Comparison of ENCODE assay signal across 8 mouse cellular contexts in the genomic region with DNA sequence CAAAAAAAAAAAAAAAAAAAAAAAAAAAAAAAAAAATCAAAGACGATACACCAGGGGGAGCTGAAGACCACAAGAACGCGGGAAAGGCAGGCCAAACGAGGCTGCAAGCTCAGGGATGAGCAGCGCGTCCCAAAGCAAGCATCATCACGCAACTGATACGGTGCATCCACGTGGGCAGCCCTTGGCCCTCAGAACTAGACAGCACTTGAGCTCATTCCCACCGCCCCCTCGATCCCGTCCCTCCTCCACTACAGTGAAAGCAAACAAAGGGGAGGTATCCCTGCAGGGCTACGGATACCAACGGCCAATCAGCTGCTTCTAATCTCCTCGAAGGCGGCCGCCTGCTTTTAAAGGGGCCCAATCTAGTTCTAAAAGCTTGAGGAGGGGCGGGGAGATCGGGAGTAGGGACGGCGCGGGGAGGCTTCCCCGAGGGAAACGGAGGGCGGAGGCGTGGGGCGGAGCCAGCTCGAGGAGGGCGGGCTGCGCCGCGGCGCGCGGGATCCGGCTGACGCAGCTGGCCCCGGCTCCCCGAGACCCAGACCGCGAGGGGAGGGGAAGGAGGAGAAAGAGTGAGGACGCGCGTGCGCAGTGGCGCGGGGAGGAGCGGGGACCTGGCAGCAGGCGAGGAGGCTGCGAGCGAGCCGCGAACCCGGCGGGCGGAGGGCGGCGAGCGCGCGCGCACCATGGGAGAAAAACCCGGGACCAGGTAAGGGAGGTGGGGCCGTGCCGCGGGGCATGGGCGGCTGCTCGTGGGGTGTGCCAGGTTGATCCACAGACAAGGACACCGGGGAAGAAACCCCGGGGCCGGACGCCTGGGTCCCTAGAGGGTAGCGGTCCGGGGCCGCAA. TPM values are rescaled to one million over a fixed set of nuclear protein-coding genes. Genes with fewer than 3 reads are reported as not detected.
DNase-seq lines count a peak whose midpoint lies in the region; ATAC-seq and TF ChIP-seq lines count a peak whose summit lies in the region.

A gene (plus strand): TSS at position 588 of the 847 bp plus-strand sequence.

- H3K79me2 ChIP-seq in C2C12 (ENCODE audit: control insufficient read depth, insufficient read depth) (peaks cover 24% of the 10 kb centered on the region), myocyte (ENCODE audit: control insufficient read depth, insufficient read depth) (peaks cover 13% of the 10 kb centered on the region)
- H3K79me2 ChIP-seq in liver, adult 2 months (ENCODE audit: control insufficient read depth, insufficient read depth, low read length), result 0 out of 2 replicates have a peak, but pooled peaks cover 6% of the 10 kb centered on the region

- H3K79me3 ChIP-seq in C2C12 (ENCODE audit: low read depth), result peaks cover 13% of the 10 kb centered on the region

- peak within 1 kb of the TSS; percentile 87 for H3K9ac ChIP-seq in heart, embryonic 11.5 days (ENCODE audit: low read depth, low read length)
- peak within 1 kb of the TSS; percentile 83 for H3K9ac ChIP-seq in kidney, embryonic 16.5 days (replicated peaks; ENCODE audit: low read length)
- H3K9ac ChIP-seq in liver, adult 2 months (ENCODE audit: low read depth, low read length), result peak within 1 kb of the TSS; percentile 87

- WGBS in heart, embryonic 11.5 days (ENCODE audit: insufficient replicate concordance), result under 1% methylated on average over 73 of the region's 75 CpGs
- under 1% methylated on average over 72 of the region's 75 CpGs for WGBS in kidney, embryonic 16.5 days
- WGBS in liver, adult 2 months, result under 1% methylated on average over 75 of the region's 75 CpGs

- H3ac ChIP-seq in C2C12 (ENCODE audit: control insufficient read depth, insufficient read length, low read depth) (peak within 1 kb of the TSS; percentile 69), myocyte (ENCODE audit: control insufficient read depth, insufficient read length) (peak within 1 kb of the TSS; percentile 54)

- DNase-seq in brain, embryonic 14.5 days (ENCODE audit: low read depth), result peak; percentile 99
- DNase-seq in liver, adult 2 months (ENCODE audit: extremely low read depth, low read depth, low spot score), result peak; percentile 96
- peak; percentile 96 for DNase-seq in splenic B cell, adult 2 months (ENCODE audit: low read depth, low spot score)

- H3K4me3 ChIP-seq in C2C12 (ENCODE audit: insufficient read depth, poor library complexity, severe bottlenecking) (peak within 1 kb of the TSS; percentile 79), myocyte (peak within 1 kb of the TSS; percentile 45)
- peak within 1 kb of the TSS; percentile 80 for H3K4me3 ChIP-seq in erythroblast, embryonic 14.5 days (replicated peaks)
- H3K4me3 ChIP-seq in heart, embryonic 11.5 days (ENCODE audit: low read depth, low read length), result peak within 1 kb of the TSS; percentile 83
- H3K4me3 ChIP-seq in kidney, embryonic 16.5 days (ENCODE audit: low read length), result peak within 1 kb of the TSS; percentile 80
- H3K4me3 ChIP-seq in liver, adult 2 months (ENCODE audit: insufficient read depth, low read depth, low read length), result peak within 1 kb of the TSS; percentile 82

- TF ChIP-seq CTCF in C2C12 (IDR thresholded peaks at IDR 0.05; ENCODE audit: control insufficient read depth, insufficient read depth, insufficient read length), result peak; percentile 36
- peak; percentile 55 for TF ChIP-seq CTCF in brain, embryonic 14.5 days (IDR thresholded peaks at IDR 0.05; ENCODE audit: borderline replicate concordance, extremely low read depth, insufficient read depth, insufficient read length)
- peak; percentile 78 for TF ChIP-seq CTCF in liver, adult 2 months (IDR thresholded peaks at IDR 0.05; ENCODE audit: low read depth, low read length)

- no peaks in the 10 kb centered on the region for H3K9me3 ChIP-seq in erythroblast, embryonic 14.5 days (ENCODE audit: control insufficient read depth, low read length)
- H3K9me3 ChIP-seq in heart, embryonic 11.5 days (replicated peaks; ENCODE audit: control insufficient read depth, low read length), result no peaks in the 10 kb centered on the region
- H3K9me3 ChIP-seq in kidney, embryonic 16.5 days (ENCODE audit: low read length), result no peaks in the 10 kb centered on the region

- peak; percentile 93 for ATAC-seq in heart, embryonic 11.5 days (replicated peaks; ENCODE audit: insufficient number of reproducible peaks, low FRiP score, low TSS enrichment)
- ATAC-seq in kidney, embryonic 16.5 days (ENCODE audit: low FRiP score, low TSS enrichment), result peak; percentile 97

- H3K4me2 ChIP-seq in heart, embryonic 11.5 days, result peak within 1 kb of the TSS; percentile 93
- H3K4me2 ChIP-seq in kidney, embryonic 16.5 days (replicated peaks; ENCODE audit: low read depth, low read length), result peak within 1 kb of the TSS; percentile 65
- peak within 1 kb of the TSS; percentile 78 for H3K4me2 ChIP-seq in myocyte (ENCODE audit: low read depth)

- peaks cover 18% of the 10 kb centered on the region for H3K36me3 ChIP-seq in C2C12 (ENCODE audit: control insufficient read depth, insufficient read depth)
- H3K36me3 ChIP-seq in erythroblast, embryonic 14.5 days (ENCODE audit: control insufficient read depth), result peaks cover 13% of the 10 kb centered on the region
- H3K36me3 ChIP-seq in heart, embryonic 11.5 days (ENCODE audit: control insufficient read depth, insufficient read depth, low read length), result no peaks in the 10 kb centered on the region
- peaks cover 9% of the 10 kb centered on the region; the same call in 1 of the 2 replicates for H3K36me3 ChIP-seq in kidney, embryonic 16.5 days (ENCODE audit: insufficient read depth, low read length)
- peaks cover 1% of the 10 kb centered on the region for H3K36me3 ChIP-seq in liver, adult 2 months (ENCODE audit: control insufficient read depth, insufficient read depth, low read length)
- H3K36me3 ChIP-seq in myocyte (ENCODE audit: control insufficient read depth, insufficient read depth), result no peaks in the 10 kb centered on the region
- peaks cover 5% of the 10 kb centered on the region for H3K36me3 ChIP-seq in splenic B cell, adult 2 months (ENCODE audit: control insufficient read depth, insufficient read depth, low read length, poor library complexity, severe bottlenecking)

- no peaks in the 10 kb centered on the region for H3K27me3 ChIP-seq in C2C12 (ENCODE audit: control insufficient read depth, insufficient read depth, insufficient read length)
- H3K27me3 ChIP-seq in erythroblast, embryonic 14.5 days (ENCODE audit: control insufficient read depth), result no peaks in the 10 kb centered on the region
- H3K27me3 ChIP-seq in heart, embryonic 11.5 days (ENCODE audit: control insufficient read depth, insufficient read depth, low read length), result no peaks in the 10 kb centered on the region
- H3K27me3 ChIP-seq in kidney, embryonic 16.5 days (ENCODE audit: insufficient read depth, low read length), result no peaks in the 10 kb centered on the region
- no peaks in the 10 kb centered on the region for H3K27me3 ChIP-seq in liver, adult 2 months (ENCODE audit: control insufficient read depth, insufficient read depth, low read length)
- H3K27me3 ChIP-seq in myocyte (ENCODE audit: control insufficient read depth, insufficient read depth, insufficient read length), result no peaks in the 10 kb centered on the region
- no peaks in the 10 kb centered on the region for H3K27me3 ChIP-seq in splenic B cell, adult 2 months (ENCODE audit: control insufficient read depth, insufficient read depth, low read length, poor library complexity, severe bottlenecking)

- H3K27ac ChIP-seq in heart, embryonic 11.5 days (ENCODE audit: low read depth, low read length), result peak within 1 kb of the TSS; percentile 62
- peak within 1 kb of the TSS; percentile 62 for H3K27ac ChIP-seq in kidney, embryonic 16.5 days (ENCODE audit: low read length)
- H3K27ac ChIP-seq in liver, adult 2 months (replicated peaks; ENCODE audit: insufficient read depth, low read depth, low read length), result peak within 1 kb of the TSS; percentile 87

- peak; percentile 86 for TF ChIP-seq POLR2A in brain, embryonic 14.5 days (IDR thresholded peaks at IDR 0.05; ENCODE audit: borderline replicate concordance, extremely low read depth, insufficient read depth, insufficient read length, poor library complexity, severe bottlenecking)
- peak; percentile 73 for TF ChIP-seq POLR2A in liver, adult 2 months (IDR thresholded peaks at IDR 0.05; ENCODE audit: extremely low read depth, insufficient read depth, low read length)
- TF ChIP-seq POLR2A in myocyte (IDR thresholded peaks at IDR 0.05; ENCODE audit: insufficient read length, low read depth), result peak; percentile 86

- peaks cover 42% of the 10 kb centered on the region for H3K4me1 ChIP-seq in erythroblast, embryonic 14.5 days (ENCODE audit: control insufficient read depth)
- H3K4me1 ChIP-seq in heart, embryonic 11.5 days (ENCODE audit: control insufficient read depth, insufficient read depth, low read length), result peaks cover 12% of the 10 kb centered on the region
- H3K4me1 ChIP-seq in kidney, embryonic 16.5 days (ENCODE audit: insufficient read depth, low read length), result peaks cover 21% of the 10 kb centered on the region
- peaks cover 2% of the 10 kb centered on the region; the same call in 1 of the 2 replicates for H3K4me1 ChIP-seq in liver, adult 2 months (ENCODE audit: control insufficient read depth, insufficient read depth, low read length)

TF ChIP-seq in C2C12, 6 proteins besides CTCF, POLR2A, EP300 and RAD21:
- TF ChIP-seq USF1 (IDR thresholded peaks at IDR 0.05; ENCODE audit: low read depth) (peak; percentile 62), CEBPB (IDR thresholded peaks at IDR 0.05; ENCODE audit: low read depth) (no peak), MAX (IDR thresholded peaks at IDR 0.05) (peak; percentile 92)

TF ChIP-seq in myocyte, 11 proteins besides CTCF, POLR2A, EP300 and RAD21 (continues in another document):
- TF ChIP-seq CEBPB (IDR thresholded peaks at IDR 0.05; ENCODE audit: insufficient read depth, poor library complexity, severe bottlenecking), result no peak
- TF ChIP-seq MYOG (IDR thresholded peaks at IDR 0.05; ENCODE audit: control insufficient read depth in 1 of 3, insufficient read depth in 1 of 3, insufficient read length in 2 of 3, low read depth in 2 of 3), result peak in 2 of 3 experiments; percentile 57 to 76
- peak in 2 of 3 experiments; percentile 39 to 75 for TF ChIP-seq MYOD1 (IDR thresholded peaks at IDR 0.05; ENCODE audit: control insufficient read depth in 1 of 3, insufficient read length in 2 of 3, low read depth in 2 of 3)
- TF ChIP-seq TCF3 (IDR thresholded peaks at IDR 0.05; ENCODE audit: insufficient read length, low read depth), result no peak
- peak; percentile 5 for TF ChIP-seq REST (IDR thresholded peaks at IDR 0.05; ENCODE audit: insufficient read depth, insufficient read length)
- TF ChIP-seq E2F4 (IDR thresholded peaks at IDR 0.05; ENCODE audit: insufficient read depth), result peak; percentile 14
- peak; percentile 87 for TF ChIP-seq POLR2AphosphoS2 (IDR thresholded peaks at IDR 0.05; ENCODE audit: insufficient read length, low read depth)

RNA-seq across cellular contexts. Expression of the gene that starts here (rescaled TPM):
- polyA plus RNA-seq in C2C12 (2012; fragmentation: generic; extraction: Trizol) (27.6 TPM), myocyte (2012; fragmentation: generic; extraction: Trizol) (20.1 TPM)
- polyA plus RNA-seq in brain, embryonic 14.5 days (2012; rRNA removed), result 68.7 and 86.1 TPM in 2 replicates
- 7.9 and 11.5 TPM in 2 replicates for polyA plus RNA-seq in erythroblast, embryonic 14.5 days (2012)
- 11.6 and 12.9 TPM in 2 replicates for polyA plus RNA-seq in heart, embryonic 11.5 days (2014; fragmentation: Nextera tagmentation; extraction: Ambion mirVana)
- polyA plus RNA-seq in kidney, embryonic 16.5 days (2015; fragmentation: Nextera tagmentation; extraction: Ambion mirVana), result 15.3 and 19.0 TPM in 2 replicates
- total RNA-seq in liver, adult 2 months (2014; rRNA removed), result 9.5 and 11.5 TPM in 2 replicates
- 14.7 and 22.2 TPM in 2 replicates for polyA plus RNA-seq in liver, adult 2 months (2012; rRNA removed)

Comparison
In these comparisons a context has a peak if more than half of its experiments do, and no peak if none do; other contexts are left out.
1. Peak in every context shown above with its lines: DNase-seq, ATAC-seq, H3K4me3 ChIP-seq and H3K27ac ChIP-seq.